Mouse (Mus musculus) CH12.LX (cell line): ENCODE results near the gene Ost4. TPM values are rescaled to one million over a fixed set of nuclear protein-coding genes. Genes with fewer than 3 reads are reported as not detected.
"Not testable (repeated sequence)": the region's sequence is repeated elsewhere in the genome, so short reads cannot be mapped to it uniquely, and the experiment has no call there.

Source experiments
- DNase-seq: peaks from one replicate; pipeline ENCODE4 v3.0.0-alpha.2; 2013; ENCODE audit errors: extremely low read depth
- H3K27ac ChIP-seq: 2 replicates; pipeline ENCODE4 v1.5.1; 2012; ENCODE audit warnings: low read depth, mild to moderate bottlenecking, control low read depth, moderate library complexity; ENCODE audit not compliant: insufficient read depth
- H3K27me3 ChIP-seq: replicated peaks from 2 replicates; pipeline ENCODE3; 2012; ENCODE audit warnings: inconsistent platforms
- H3K36me3 ChIP-seq, 2 experiments: replicated peaks in 1 of 2; 2 replicates each; pipeline versions ENCODE3 to v1.6.1; 2012; ENCODE audit warnings: inconsistent platforms in 1 of 2, low read length in 1 of 2, mild to moderate bottlenecking in 1 of 2, mixed read lengths in 1 of 2, moderate library complexity in 1 of 2; ENCODE audit not compliant: control insufficient read depth in 1 of 2, insufficient read depth in 1 of 2
- H3K4me1 ChIP-seq, 2 experiments: 2 replicates each; pipeline ENCODE4 v1.6.1; 2012; ENCODE audit warnings: inconsistent platforms in 1 of 2, moderate library complexity in 1 of 2; ENCODE audit not compliant: insufficient read depth in 2 of 2, control insufficient read depth in 1 of 2
- H3K4me2 ChIP-seq: 2 replicates; pipeline ENCODE4 v1.6.1; 2012; ENCODE audit warnings: low read depth, mild to moderate bottlenecking, control low read depth; ENCODE audit not compliant: poor library complexity, insufficient read depth, severe bottlenecking
- H3K4me3 ChIP-seq, 3 experiments: fragments of 150-350 bp in 1 of 3; sonication (generic) in 1 of 3; replicated peaks in 1 of 3; 2 replicates each; pipeline versions ENCODE3 to v1.5.1; 2011 to 2012; ENCODE audit warnings: low read depth in 2 of 3, low read length in 2 of 3, mild to moderate bottlenecking in 2 of 3, moderate library complexity in 2 of 3, control low read depth in 1 of 3, improper control_type of control experiment in 1 of 3, inconsistent platforms in 1 of 3, mixed read lengths in 1 of 3; ENCODE audit not compliant: poor library complexity in 1 of 3
- H3K79me2 ChIP-seq: replicated peaks from 2 replicates; pipeline ENCODE4 v1.6.1; 2012; ENCODE audit warnings: mild to moderate bottlenecking, moderate library complexity; ENCODE audit not compliant: control insufficient read depth, poor library complexity, insufficient read depth, severe bottlenecking; ENCODE audit errors: extremely low read depth
- H3K9ac ChIP-seq: 2 replicates; pipeline ENCODE4 v1.6.1; 2012; ENCODE audit warnings: low read depth, mild to moderate bottlenecking, control low read depth, moderate library complexity; ENCODE audit not compliant: insufficient read depth
- H3K9me3 ChIP-seq: replicated peaks from 2 replicates; pipeline ENCODE3; 2012; ENCODE audit warnings: low read length, inconsistent platforms, mixed read lengths
- ELF1 ChIP-seq: IDR thresholded peaks from 2 replicates; pipeline ENCODE4 v1.6.1; 2014; ENCODE audit warnings: low read depth, mild to moderate bottlenecking, inconsistent platforms, low read length, improper control_type of control experiment
- EP300 ChIP-seq: IDR thresholded peaks from 2 replicates; pipeline ENCODE4 v1.6.1; 2011; ENCODE audit warnings: low read length, improper control_type of control experiment
- JUN ChIP-seq: IDR thresholded peaks from 2 replicates; pipeline ENCODE4 v1.6.1; 2011; ENCODE audit warnings: low read depth, mild to moderate bottlenecking, low read length, improper control_type of control experiment, moderate library complexity; ENCODE audit not compliant: insufficient read depth
- JUND ChIP-seq: conservative IDR thresholded peaks from 2 replicates; pipeline ENCODE4 v1.6.1; 2011; ENCODE audit warnings: low read depth, low read length, improper control_type of control experiment
- MAFK ChIP-seq: IDR thresholded peaks from 2 replicates; pipeline ENCODE4 v1.6.1; 2011; ENCODE audit warnings: low read length, improper control_type of control experiment; ENCODE audit not compliant: insufficient replicate concordance
- RAD21 ChIP-seq: IDR thresholded peaks from 2 replicates; pipeline ENCODE4 v1.6.1; 2011; ENCODE audit warnings: low read depth, mild to moderate bottlenecking, low read length, improper control_type of control experiment, moderate library complexity
- SIN3A ChIP-seq: IDR thresholded peaks from 2 replicates; pipeline ENCODE4 v1.6.1; 2012; ENCODE audit warnings: low read length, improper control_type of control experiment, inconsistent platforms
- TBP ChIP-seq: conservative IDR thresholded peaks from 2 replicates; pipeline ENCODE4 v1.6.1; 2011; ENCODE audit warnings: low read depth, low read length, improper control_type of control experiment
- UBTF ChIP-seq: IDR thresholded peaks from 2 replicates; pipeline ENCODE4 v1.6.1; 2012; ENCODE audit warnings: low read depth, mild to moderate bottlenecking, inconsistent platforms, low read length, improper control_type of control experiment, moderate library complexity
- ZC3H11A ChIP-seq: IDR thresholded peaks from 2 replicates; pipeline ENCODE4 v1.6.1; 2012; ENCODE audit warnings: low read depth, mild to moderate bottlenecking, inconsistent platforms, low read length, improper control_type of control experiment
- ZKSCAN1 ChIP-seq: IDR thresholded peaks from 2 replicates; pipeline ENCODE4 v1.6.1; 2012; ENCODE audit warnings: low read depth, inconsistent platforms, low read length, improper control_type of control experiment, borderline replicate concordance
- ZNF384 ChIP-seq: IDR thresholded peaks from 2 replicates; pipeline ENCODE4 v1.6.1; 2012; ENCODE audit warnings: low read depth, low read length, improper control_type of control experiment, inconsistent platforms
- dilution Hi-C: fragments of 300-500 bp; cut with MboI; formaldehyde crosslinking; loops from 2 replicates; pipeline ENCODE4 v1.14.3; 2020; ENCODE audit warnings: low sequenced_read_pairs; ENCODE audit not compliant: extremely low pct_unique_long_range_greater_than_20kb, extremely low pct_ligation_motif_present
- in situ Hi-C: fragments of 300-500 bp; cut with MboI; formaldehyde crosslinking; loops from 3 replicates; pipeline ENCODE4 v1.14.3; 2019; ENCODE audit warnings: low sequenced_read_pairs, low pct_ligation_motif_present, low pct_unique_long_range_greater_than_20kb, mixed read lengths
- polyA plus RNA-seq: library from polyadenylated mRNA; unstranded; fragments of >175 nt; gene quantifications from 2 replicates; pipeline ENCODE4 v1.2.1, GENCODE M21; 2012; ENCODE audit warnings: low read depth; ENCODE audit not compliant: insufficient read length
- total RNA-seq, 2 experiments: library from RNA; depleted of rRNA; stranded (reverse); fragments of 300-350 nt in 1 of 2; fragments of >200 nt in 1 of 2; gene quantifications; 2 replicates each; pipeline ENCODE4 v1.2.3; 2012 to 2014

Ost4 gene
- total and polyA plus RNA-seq, 3 experiments = 181 to 330 (median 263) TPM

DNA sequence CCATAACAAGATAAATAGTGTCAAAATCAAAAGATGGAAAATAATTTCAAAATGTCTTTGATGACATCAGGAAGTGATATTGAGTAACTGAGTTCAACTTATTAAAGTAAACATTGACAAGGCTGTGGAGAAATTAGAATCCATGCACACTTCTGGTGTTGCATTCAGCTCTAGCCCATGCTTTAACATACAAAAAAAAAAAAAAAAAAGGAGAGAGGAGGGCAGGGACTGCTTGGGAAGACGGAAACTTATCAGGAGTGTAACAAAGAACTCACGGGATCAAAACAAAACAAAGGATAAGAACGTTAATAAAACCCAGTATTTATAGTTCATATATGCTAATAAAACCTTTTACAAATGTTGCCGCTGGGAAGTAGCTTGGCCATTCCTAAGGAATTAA is 21.4 kb downstream of the Ost4 start:
- Histone ChIP-seq H3K4me1 (peaks cover 3 to 18% of the 10 kb centered on the region in 2 experiments), H3K36me3 (peaks cover 0 to 12% of the 10 kb centered on the region in 2 experiments), H3K9ac (no peak overlapping the region; the same call in 1 of the 2 replicates), H3K4me3 (no peak overlapping the region), H3K9me3 (no peaks in the 10 kb centered on the region), H3K79me2 (no peaks in the 10 kb centered on the region), H3K4me2 (peak overlapping the region; percentile 97; the same call in 1 of the 2 replicates), H3K27ac (no peak overlapping the region), H3K27me3 (no peaks in the 10 kb centered on the region)
- no peak for DNase-seq
- TF ChIP-seq ZNF384 = peak; percentile 54; the same call in 1 of the 2 replicates
- no peak for TF ChIP-seq ZKSCAN1
- TF ChIP-seq SIN3A = peak; percentile 15; the same call in 1 of the 2 replicates
- dilution Hi-C loops (no loop called here), in situ Hi-C loops (no loop called here)

DNA sequence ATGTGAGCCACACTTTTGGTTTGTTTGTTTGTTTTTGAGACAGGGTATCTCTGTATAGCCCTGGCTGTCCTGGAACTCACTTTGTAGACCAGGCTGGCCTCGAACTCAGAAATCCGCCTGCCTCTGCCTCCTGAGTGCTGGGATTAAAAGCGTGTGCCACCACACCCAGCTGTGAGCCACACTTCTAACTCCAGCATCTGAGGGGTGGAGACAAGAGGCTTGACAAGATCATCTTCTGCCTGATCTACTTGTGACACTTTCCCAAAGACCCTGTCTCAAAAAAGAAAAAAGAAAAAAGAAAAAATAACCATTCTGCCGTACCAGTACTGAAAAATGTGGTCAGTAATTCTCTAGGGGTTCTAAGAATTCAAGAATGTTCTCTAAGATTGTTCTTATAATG is 25.7 kb downstream of the Ost4 start:
- H3K4me1 ChIP-seq, DNase-seq, H3K4me3 ChIP-seq, H3K27me3 ChIP-seq, H3K79me2 ChIP-seq, in situ Hi-C loops, H3K9me3 ChIP-seq, H3K4me2 ChIP-seq, H3K27ac ChIP-seq: not testable (repeated sequence)
- peaks cover 4 to 21% of the 10 kb centered on the region in 2 experiments for H3K36me3 ChIP-seq
- 0 out of 2 replicates have a peak, but pooled peaks have one; percentile 25 for TF ChIP-seq ELF1
- TF ChIP-seq TBP = peak; percentile 93
- TF ChIP-seq, all 38 proteins: peak for 2; not testable (repeated sequence) for 36
- H3K9ac ChIP-seq, dilution Hi-C loops: not testable (repeated sequence)

DNA sequence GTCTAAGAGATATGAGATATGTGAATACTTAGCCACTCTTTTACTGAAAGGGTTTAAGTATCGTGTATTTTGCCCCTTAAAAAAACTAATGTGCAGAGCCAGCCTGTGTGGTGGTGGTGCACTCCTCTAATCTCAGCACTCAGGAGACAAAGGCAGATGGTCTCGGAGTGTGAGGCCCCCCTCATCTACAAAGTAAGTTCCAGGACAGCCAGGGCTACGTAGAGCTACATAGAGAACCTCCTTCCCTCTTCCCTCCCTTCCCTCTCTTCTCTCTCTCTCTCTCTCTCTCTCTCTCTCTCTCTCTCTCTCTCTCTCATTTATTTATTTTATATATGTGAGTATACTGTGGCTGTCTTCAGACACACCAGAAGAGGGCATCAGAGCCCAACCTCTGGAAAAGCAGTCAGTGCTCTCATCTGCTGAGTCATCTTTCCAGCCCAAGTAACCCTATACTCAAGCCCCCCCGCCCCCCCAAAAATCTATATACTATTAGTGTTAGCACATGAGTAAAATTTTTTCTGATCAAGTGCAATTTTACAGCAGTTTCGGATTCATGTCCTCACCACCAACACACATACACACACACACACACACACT is 28.1 kb downstream of the Ost4 start:
- no peak for DNase-seq
- H3K79me2 ChIP-seq = no peaks in the 10 kb centered on the region
- H3K4me3 ChIP-seq = no peak overlapping the region
- H3K4me2 ChIP-seq = no peak overlapping the region
- no peaks in the 10 kb centered on the region for H3K9me3 ChIP-seq
- H3K27ac ChIP-seq = no peak overlapping the region
- peaks cover 0 to 3% of the 10 kb centered on the region in 2 experiments; a peak in 1 of 4 replicates for H3K4me1 ChIP-seq
- TF ChIP-seq ZC3H11A (no peak), JUN (no peak), EP300 (no peak), MAFK (0 out of 2 replicates have a peak, but pooled peaks have one; percentile 57), JUND (no peak), UBTF (no peak), RAD21 (peak; percentile 5)
- TF ChIP-seq, all 38 proteins: peak for 2
- no peak overlapping the region for H3K9ac ChIP-seq
- in situ Hi-C loops = no loop called here
- dilution Hi-C loops = no loop called here
- H3K27me3 ChIP-seq = no peaks in the 10 kb centered on the region
- peaks cover 27 to 45% of the 10 kb centered on the region in 2 experiments for H3K36me3 ChIP-seq
